Mouse (Mus musculus) lung, embryonic 14.5 days (tissue): ENCODE data around the gene Kirrel3. TPM values are rescaled to one million over a fixed set of nuclear protein-coding genes. Genes with fewer than 3 reads are reported as not detected.

ENCODE experiments used
- ATAC-seq: fragments of 200-750 bp; cut with Nextera tagmentation; 2 replicates; pipeline ENCODE4 v1.8.0; 2017; ENCODE audit warnings: mild to moderate bottlenecking, moderate TSS enrichment, moderate library complexity; ENCODE audit not compliant: insufficient read depth
- DNase-seq: peaks from one replicate; pipeline ENCODE4 v3.0.0-alpha.2; 2015
- H3K27ac ChIP-seq: fragments of 300-500 bp; sonication (generic); 2 replicates; pipeline ENCODE4 v1.5.1; 2014; ENCODE audit warnings: low read depth, mild to moderate bottlenecking, moderate library complexity
- H3K27me3 ChIP-seq: fragments of 300-500 bp; sonication (generic); 2 replicates; pipeline ENCODE4 v1.6.1; 2014; ENCODE audit warnings: low read length, control low read depth; ENCODE audit not compliant: insufficient read depth
- H3K36me3 ChIP-seq: fragments of 300-500 bp; sonication (generic); 2 replicates; pipeline ENCODE4 v1.6.1; 2014; ENCODE audit warnings: control low read depth; ENCODE audit not compliant: insufficient read depth
- H3K4me1 ChIP-seq: fragments of 300-500 bp; sonication (generic); 2 replicates; pipeline ENCODE4 v1.6.1; 2014; ENCODE audit warnings: antibody characterized with exemption, control low read depth; ENCODE audit not compliant: insufficient read depth
- H3K4me2 ChIP-seq: fragments of 300-500 bp; sonication (generic); 2 replicates; pipeline ENCODE4 v1.6.1; 2014; ENCODE audit warnings: mild to moderate bottlenecking
- H3K4me3 ChIP-seq: fragments of 300-500 bp; sonication (generic); 2 replicates; pipeline ENCODE4 v1.5.1; 2014; ENCODE audit warnings: low read depth, low read length
- H3K9ac ChIP-seq: fragments of 300-500 bp; sonication (generic); 2 replicates; pipeline ENCODE4 v1.6.1; 2014
- H3K9me3 ChIP-seq: fragments of 300-500 bp; sonication (generic); 2 replicates; pipeline ENCODE4 v1.6.1; 2016; ENCODE audit warnings: low read depth, low read length, control low read depth
- CTCF ChIP-seq: IDR thresholded peaks from 2 replicates; pipeline ENCODE4 v1.5.1; 2016; ENCODE audit warnings: antibody characterized with exemption, low read depth
- WGBS: fragments of 180-500 bp; shearing (Covaris S2); extraction: QIAGEN DNeasy Blood & Tissue Kit; methylation state at CpG from one replicate; pipeline ENCODE4 v1.1.7; 2014; 5-methylcytosine and 5-hydroxymethylcytosine counted together
- polyA plus RNA-seq: library from polyadenylated mRNA; unstranded; fragments of >200 nt; fragmentation: Nextera tagmentation; extraction: Ambion mirVana; gene quantifications from 2 replicates; pipeline ENCODE4 v1.2.1, GENCODE M21; 2014

Kirrel3 gene
- polyA plus RNA-seq, 1 experiment from 2014 or later: 1.4 TPM

DNA sequence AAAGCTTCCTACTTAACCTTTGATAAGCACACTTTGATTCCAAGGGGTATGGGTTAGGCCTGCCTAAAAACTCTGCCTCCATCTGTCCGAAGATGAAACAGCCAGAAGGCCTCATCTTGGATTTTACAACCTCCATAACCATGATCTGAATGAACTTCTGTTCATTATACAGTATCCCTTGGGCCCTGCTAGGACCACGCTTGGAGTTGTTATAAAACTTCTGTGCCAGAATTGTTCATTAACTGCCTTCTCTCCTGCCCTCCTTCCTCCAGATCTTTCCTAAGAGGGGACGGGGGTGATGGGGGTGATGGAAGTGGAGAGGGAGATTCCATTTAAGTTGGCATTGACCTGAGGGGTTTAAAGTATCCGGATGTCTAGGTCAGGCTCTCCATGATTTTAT is 572.5 kb downstream of the Kirrel3 start:
- no peak for TF ChIP-seq CTCF
- no peak overlapping the region for H3K9ac ChIP-seq
- no peak overlapping the region for H3K27ac ChIP-seq
- WGBS: 84% methylated on average over 4 of the region's 4 CpGs
- DNase-seq (no peak), ATAC-seq (no peak)
- H3K27me3 ChIP-seq: no peaks in the 10 kb centered on the region
- peaks cover 3% of the 10 kb centered on the region; the same call in 1 of the 2 replicates for H3K4me1 ChIP-seq
- no peak overlapping the region for H3K4me3 ChIP-seq
- H3K9me3 ChIP-seq: no peaks in the 10 kb centered on the region
- H3K36me3 ChIP-seq: peaks cover 6% of the 10 kb centered on the region; the same call in 1 of the 2 replicates
- no peak overlapping the region for H3K4me2 ChIP-seq

DNA sequence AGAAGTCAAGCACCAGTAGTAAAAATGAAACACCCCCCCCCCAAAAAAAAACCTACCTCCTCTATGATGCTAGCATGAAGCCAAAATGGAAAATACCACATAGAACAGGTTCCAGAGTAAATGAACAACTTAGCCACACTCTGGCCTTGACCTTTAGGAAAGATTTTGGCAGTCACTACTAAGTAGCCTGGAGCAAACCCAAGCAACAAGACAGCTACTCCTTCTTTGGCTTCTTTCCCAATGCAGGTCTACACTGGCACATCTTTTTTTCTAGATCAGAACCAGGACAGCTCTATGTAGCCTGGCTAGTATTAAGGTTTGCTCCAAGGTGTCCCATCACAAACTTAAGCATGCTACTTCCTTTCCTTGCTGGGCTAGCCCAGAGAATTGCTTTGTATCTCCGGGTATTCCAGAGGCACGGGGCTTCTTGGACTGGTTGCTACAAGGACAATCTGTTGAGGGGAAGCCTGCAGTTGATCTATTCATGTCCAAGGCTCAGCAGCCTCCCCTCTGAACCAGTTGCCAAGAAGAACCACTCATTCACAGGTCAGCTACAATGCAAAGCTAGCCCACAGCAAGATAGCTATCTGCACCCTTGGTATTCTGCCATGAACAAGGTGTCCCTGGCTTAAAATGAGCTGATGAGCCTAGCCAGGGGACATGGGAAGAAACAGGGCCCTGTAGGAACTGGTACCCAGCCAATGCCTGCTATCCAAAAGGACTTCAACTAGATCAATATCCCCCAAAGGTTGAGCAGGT is 573.1 kb downstream of the Kirrel3 start:
- Histone ChIP-seq H3K4me1 (peaks cover 3% of the 10 kb centered on the region; the same call in 1 of the 2 replicates), H3K36me3 (peaks cover under 1% of the 10 kb centered on the region; the same call in 1 of the 2 replicates), H3K9ac (no peak overlapping the region), H3K27ac (no peak overlapping the region), H3K27me3 (no peaks in the 10 kb centered on the region), H3K4me2 (no peak overlapping the region), H3K4me3 (no peak overlapping the region), H3K9me3 (no peaks in the 10 kb centered on the region)
- ATAC-seq (no peak), DNase-seq (peak; percentile 24)
- TF ChIP-seq CTCF: no peak
- WGBS: 88% methylated on average over 2 of the region's 2 CpGs

DNA sequence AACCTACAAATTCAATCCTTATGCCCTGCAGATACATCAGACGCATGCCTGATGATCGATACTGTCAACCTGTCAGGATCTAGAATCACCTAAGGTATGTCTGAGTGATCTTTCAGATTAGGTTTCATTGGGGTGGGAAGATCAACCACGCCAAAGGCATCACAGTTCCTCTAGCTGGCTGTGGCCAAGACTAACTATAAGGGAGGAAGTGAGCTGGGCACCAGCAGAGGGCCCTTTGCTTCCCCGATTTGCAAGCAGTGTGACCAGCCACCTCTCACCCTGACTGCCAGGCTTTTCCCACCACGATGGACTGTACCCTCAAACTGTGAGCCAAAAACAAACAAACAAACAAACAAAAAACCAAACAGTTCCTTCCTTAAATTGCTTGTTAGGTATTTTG is 574.2 kb downstream of the Kirrel3 start:
- 88% methylated on average over 5 of the region's 5 CpGs for WGBS
- no peaks in the 10 kb centered on the region for H3K36me3 ChIP-seq
- no peak overlapping the region for H3K4me3 ChIP-seq
- ATAC-seq (no peak), DNase-seq (no peak)
- H3K27ac ChIP-seq: no peak overlapping the region
- no peaks in the 10 kb centered on the region for H3K27me3 ChIP-seq
- no peak overlapping the region for H3K9ac ChIP-seq
- H3K9me3 ChIP-seq: no peaks in the 10 kb centered on the region
- H3K4me1 ChIP-seq: peaks cover 3% of the 10 kb centered on the region; the same call in 1 of the 2 replicates
- H3K4me2 ChIP-seq: no peak overlapping the region
- no peak for TF ChIP-seq CTCF

DNA sequence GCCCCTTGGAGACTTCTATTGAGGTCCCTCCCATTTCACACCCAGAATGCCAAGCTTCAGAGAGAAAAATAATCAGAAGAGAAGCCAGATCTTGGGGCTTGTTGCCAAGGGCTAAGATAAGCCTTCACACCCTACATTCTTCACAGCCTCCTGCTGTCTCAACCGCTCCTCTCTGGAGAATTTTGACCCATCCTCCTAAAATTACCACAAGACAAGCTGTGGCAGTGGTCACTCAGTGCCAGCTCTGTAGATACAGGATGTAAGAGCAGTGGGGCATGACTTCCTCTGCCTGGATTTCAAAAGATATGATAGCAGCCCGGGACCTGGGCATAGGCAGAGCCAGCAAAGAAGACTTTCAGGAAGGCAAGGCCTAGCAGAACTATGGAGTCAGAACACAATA is 575.8 kb downstream of the Kirrel3 start:
- no peak overlapping the region for H3K9ac ChIP-seq
- H3K9me3 ChIP-seq: no peaks in the 10 kb centered on the region
- no peak overlapping the region for H3K4me2 ChIP-seq
- H3K4me3 ChIP-seq: no peak overlapping the region
- 65% methylated on average over 2 of the region's 2 CpGs for whole genome bisulfite sequencing
- no peak overlapping the region for H3K27ac ChIP-seq
- no peaks in the 10 kb centered on the region for H3K27me3 ChIP-seq
- no peak for TF ChIP-seq CTCF
- DNase-seq: no peak
- no peak for ATAC-seq
- peaks cover 3% of the 10 kb centered on the region; the same call in 1 of the 2 replicates for H3K4me1 ChIP-seq
- H3K36me3 ChIP-seq: no peaks in the 10 kb centered on the region
